Mouse (Mus musculus): ENCODE results near the gene Acot5. TPM values are rescaled to one million over a fixed set of nuclear protein-coding genes. Genes with fewer than 3 reads are reported as not detected.

The Acot5 gene
- polyA plus RNA-seq (2017; shearing (Covaris generic)), result not detected

DNA sequence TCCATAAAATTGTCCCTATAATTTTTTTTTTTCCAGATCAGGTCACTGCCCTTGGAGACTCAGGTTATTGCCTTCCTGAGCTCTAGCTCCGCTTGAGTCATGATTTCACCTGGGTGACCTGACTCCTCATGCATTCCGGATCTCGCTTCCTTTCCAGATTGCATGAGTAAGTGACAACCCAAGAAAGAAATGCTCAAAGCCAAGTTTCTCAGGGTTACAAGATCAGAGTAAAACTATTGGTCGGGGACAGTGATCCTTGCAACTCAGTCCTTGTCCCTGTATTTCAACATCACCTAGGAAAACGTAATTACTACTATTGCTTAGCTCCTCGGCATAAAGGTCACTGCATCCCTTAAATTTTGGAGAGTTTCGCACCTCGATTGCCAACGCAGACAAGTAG is at the start of gene Acot5:
Acot5 (plus strand) TSS at position 340 of the 400 bp plus-strand sequence.

DNA sequence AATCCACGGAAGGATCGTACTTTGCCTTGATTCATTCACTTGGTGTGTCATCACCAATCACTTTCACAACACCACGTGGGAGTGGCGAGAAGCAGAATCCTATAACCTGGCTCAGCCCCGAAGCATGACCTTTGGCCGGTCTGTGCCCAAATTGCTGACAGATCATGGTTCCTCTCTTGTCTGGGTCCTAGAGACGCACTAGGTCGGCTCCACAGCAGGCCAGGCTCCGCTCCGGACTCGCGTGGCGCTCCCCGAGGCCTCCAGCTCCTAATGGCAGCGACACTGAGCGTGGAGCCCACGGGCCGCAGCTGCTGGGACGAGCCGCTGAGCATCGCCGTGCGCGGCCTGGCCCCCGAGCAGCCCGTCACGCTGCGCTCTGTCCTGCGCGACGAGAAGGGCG is 30.9 kb upstream of the Acot5 start, which contains the start of gene Acot4:
Acot4 (plus strand) TSS at position 139 of the 400 bp plus-strand sequence.

DNA sequence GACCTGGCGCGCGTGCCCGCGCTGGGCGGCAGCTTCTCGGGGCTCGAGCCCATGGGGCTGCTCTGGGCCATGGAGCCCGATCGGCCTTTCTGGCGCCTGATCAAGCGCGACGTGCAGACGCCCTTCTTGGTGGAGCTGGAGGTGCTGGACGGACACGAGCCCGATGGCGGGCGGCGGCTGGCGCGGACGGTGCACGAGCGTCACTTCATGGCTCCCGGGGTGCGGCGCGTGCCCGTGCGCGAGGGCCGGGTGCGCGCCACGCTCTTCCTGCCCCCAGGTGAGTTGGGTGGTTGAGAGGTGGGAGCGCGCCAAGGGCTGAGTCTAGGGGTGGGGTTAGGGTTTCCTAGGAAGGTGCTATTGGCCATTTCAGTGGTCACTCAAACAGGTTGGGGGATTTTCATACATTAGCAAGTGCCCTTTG is 30.4 kb upstream of the Acot5 start, which contains the start of gene Gm49366:
Gm49366 (plus strand) TSS at position 245 of the 421 bp plus-strand sequence.

DNA sequence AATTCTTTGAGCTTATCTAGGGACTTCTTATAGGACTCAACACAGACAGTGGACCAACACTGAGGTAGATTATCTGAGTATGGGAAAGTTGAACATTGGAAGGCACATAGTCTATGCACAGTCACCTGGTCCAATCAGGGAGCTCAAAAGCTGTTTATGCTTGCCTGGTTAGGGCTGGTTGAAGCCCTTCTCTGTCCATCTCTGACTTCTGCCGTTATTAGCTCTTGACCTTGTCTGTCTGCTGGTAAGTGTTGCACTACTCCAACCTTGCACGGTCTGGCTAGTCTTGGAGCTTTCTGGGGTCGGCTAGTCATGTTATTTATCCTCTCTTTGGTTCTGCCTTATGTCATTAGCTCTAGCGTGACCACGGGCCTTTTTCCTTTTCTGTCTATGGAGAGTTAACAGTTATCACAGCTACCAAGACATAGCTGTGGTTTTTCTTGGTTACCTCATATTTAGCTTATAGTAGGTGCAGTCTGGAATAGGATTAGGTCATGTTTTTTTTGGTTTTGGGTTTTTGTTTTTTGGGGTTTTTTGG is 17.1 kb upstream of the Acot5 start, which contains the start of gene Acot3:
Acot3 (plus strand) TSS at position 208 of the 538 bp plus-strand sequence.

DNA sequence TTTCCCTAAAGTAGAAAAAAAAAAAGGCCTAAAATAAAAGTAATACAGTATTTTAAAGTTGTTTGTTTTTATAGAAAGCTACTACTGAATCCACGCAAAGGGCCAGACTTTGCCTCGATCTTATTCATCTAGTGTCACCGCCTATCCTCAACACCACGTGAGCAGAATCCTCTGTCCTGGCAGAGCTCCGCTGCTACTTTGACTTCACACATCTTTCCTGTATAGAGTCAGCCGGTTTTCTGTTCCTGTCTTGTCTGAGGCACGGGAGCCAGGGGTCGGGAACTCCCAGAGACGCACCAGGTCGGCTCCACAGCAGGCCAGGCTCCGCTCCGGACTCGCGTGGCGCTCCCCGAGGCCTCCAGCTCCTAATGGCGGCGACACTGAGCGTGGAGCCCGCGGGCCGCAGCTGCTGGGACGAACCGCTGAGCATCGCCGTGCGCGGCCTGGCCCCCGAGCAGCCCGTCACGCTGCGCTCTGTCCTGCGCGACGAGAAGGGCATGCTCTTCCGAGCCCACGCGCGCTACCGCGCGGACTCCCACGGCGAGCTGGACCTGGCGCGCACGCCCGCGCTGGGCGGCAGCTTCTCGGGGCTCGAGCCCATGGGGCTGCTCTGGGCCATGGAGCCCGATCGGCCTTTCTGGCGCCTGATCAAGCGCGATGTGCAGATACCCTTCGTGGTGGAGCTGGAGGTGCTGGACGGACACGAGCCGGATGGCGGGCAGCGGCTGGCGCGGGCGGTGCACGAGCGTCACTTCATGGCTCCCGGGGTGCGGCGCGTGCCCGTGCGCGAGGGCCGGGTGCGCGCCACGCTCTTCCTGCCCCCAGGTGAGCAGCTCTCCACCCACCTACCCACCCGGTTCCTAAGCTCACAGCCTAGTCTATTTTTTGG is 31.7 kb downstream of the Acot5 start, which contains the start of gene Acot6:
Acot6 (plus strand) TSS at position 51 of the 889 bp plus-strand sequence.

DNA sequence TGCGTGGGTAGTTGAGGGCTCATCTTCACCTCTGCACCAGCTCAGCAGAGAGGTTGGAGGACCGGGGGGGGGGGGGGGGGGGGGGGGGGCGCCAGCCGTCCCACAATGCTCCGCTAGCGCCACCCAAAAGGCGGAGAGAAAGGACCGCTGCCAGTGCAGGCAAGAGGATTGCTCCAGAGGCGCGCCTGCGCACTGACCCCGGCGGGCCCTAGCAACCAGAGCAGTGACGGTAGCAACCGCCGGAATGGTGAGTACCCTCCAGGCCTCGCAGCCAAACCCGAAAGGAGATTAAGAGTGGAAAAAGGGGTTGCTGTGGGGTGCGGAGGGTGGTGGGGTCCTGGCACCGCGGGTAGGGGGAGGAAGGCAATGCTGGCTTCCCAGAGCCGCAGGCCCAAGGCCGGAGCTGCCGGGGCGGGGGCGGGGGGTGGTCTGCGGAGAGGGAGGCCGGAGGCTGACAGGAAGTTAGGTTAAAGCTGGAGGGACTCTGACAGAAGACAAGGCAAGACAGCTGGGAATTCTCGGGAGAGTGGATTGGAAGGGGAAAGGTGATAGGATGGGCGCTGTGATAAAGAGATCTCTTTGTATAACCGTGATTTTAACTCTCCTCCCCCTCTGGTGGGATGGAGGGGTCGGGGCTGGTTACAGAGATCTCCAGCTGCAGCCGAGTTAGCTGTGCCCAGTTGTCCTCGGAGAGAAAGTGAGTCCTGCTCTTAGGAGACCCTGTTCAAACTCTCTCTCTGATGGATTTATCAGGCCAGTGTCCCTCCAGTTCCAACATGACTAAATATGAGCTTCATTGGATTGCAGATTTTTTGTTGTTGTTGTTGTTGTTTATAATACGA is 45.2 kb downstream of the Acot5 start, which contains the start of gene Dnal1:
Dnal1 (plus strand) TSS at position 214 of the 842 bp plus-strand sequence.

Other genes starting within 250 kb of the Acot5 start
- gene Numb, start 147.4 kb upstream of the Acot5 start, polyA plus RNA-seq (2017; shearing (Covaris generic)), result 45.8 TPM
- gene Riox1, start 118.7 kb upstream of the Acot5 start, polyA plus RNA-seq (2017; shearing (Covaris generic)), result 24.7 TPM
- not detected for gene Heatr4, start 84.5 kb upstream of the Acot5 start, polyA plus RNA-seq (2017; shearing (Covaris generic))
- gene Acot2, start 81.5 kb upstream of the Acot5 start, polyA plus RNA-seq (2017; shearing (Covaris generic)), result 14.7 TPM
- not detected for gene Acot1, start 59.8 kb upstream of the Acot5 start, polyA plus RNA-seq (2017; shearing (Covaris generic))
- gene Acot4, start 30.9 kb upstream of the Acot5 start, polyA plus RNA-seq (2017; shearing (Covaris generic)), result 0.16 TPM
- gene Gm49366, start 30.4 kb upstream of the Acot5 start, polyA plus RNA-seq (2017; shearing (Covaris generic)), result not detected
- 0.12 TPM for gene Acot3, start 17.2 kb upstream of the Acot5 start, polyA plus RNA-seq (2017; shearing (Covaris generic))
- 2.3 TPM for gene Acot6, start 31.3 kb downstream of the Acot5 start, polyA plus RNA-seq (2017; shearing (Covaris generic))
- 0.80 TPM for gene Dnal1, start 45.0 kb downstream of the Acot5 start, polyA plus RNA-seq (2017; shearing (Covaris generic))
- 0.16 TPM for gene Pnma1, start 79.2 kb downstream of the Acot5 start, polyA plus RNA-seq (2017; shearing (Covaris generic))
- 189 TPM for gene Elmsan1, start 149.6 kb downstream of the Acot5 start, polyA plus RNA-seq (2017; shearing (Covaris generic))
- 21.2 TPM for gene Ptgr2, start 215.9 kb downstream of the Acot5 start, polyA plus RNA-seq (2017; shearing (Covaris generic))
- gene Zfp410, start 247.5 kb downstream of the Acot5 start, polyA plus RNA-seq (2017; shearing (Covaris generic)), result 63.5 TPM

Data from effector memory CD4-positive, alpha-beta T cell, adult 5 months (primary cell).